In genomic region chr3:93297542-93297941, GRCm38 (mm10) we compare ENCODE assay signal across 21 mouse cellular contexts. TPM values are rescaled to one million over a fixed set of nuclear protein-coding genes. Genes with fewer than 3 reads are reported as not detected.
DNase-seq lines count a peak whose midpoint lies in the region; ATAC-seq lines count a peak whose summit lies in the region.
"Had no signal": no experiment of that assay in that cellular context is flagged by ENCODE, and none has a peak within 500 bp of the region (broad histone marks: within the 10 kb centered on the region; RNA-seq: fewer than 3 reads in every experiment).

No protein-coding gene starts in this region.

- H3K9me3 ChIP-seq in forebrain, embryonic 14.5 days (replicated peaks; ENCODE audit: control insufficient read depth, low read length): no peaks in the 10 kb centered on the region
- H3K9me3 ChIP-seq: embryonic facial prominence, embryonic 10.5 days; forebrain, embryonic 13.5 days; heart, embryonic 12.5 days; hindbrain, embryonic 15.5 days had no signal

- no peaks in the 10 kb centered on the region for H3K4me1 ChIP-seq in forebrain, embryonic 14.5 days (ENCODE audit: control insufficient read depth, insufficient read depth, low read length)
- H3K4me1 ChIP-seq: embryonic facial prominence, embryonic 10.5 days; forebrain, embryonic 13.5 days; heart, embryonic 12.5 days; hindbrain, embryonic 15.5 days had no signal

- peak; percentile 33 for DNase-seq in left cerebral cortex, adult 11 months (ENCODE audit: low spot score)
- no peak for DNase-seq in left cerebral cortex, postnatal 10 days (ENCODE audit: extremely low spot score in 1 of 2, low spot score in 2 of 2)
- peak; percentile 82 for DNase-seq in brain, adult 2 months (ENCODE audit: low read depth, low spot score)
- peak; percentile 17 to 58 for DNase-seq in frontal cortex, postnatal 36 days (ENCODE audit: low spot score in 2 of 2)
- DNase-seq in left cerebral cortex, postnatal 36 days (ENCODE audit: low spot score in 2 of 2): peak; percentile 16 to 25
- no peak for DNase-seq in forebrain, embryonic 14.5 days (ENCODE audit: low spot score)
- DNase-seq: adrenal gland, adult 2 months; adrenal gland, postnatal 25 days; cerebellum, adult 2 months; cerebellum, postnatal 10 days; gastrocnemius, postnatal 10 days; heart, adult 2 months; heart, postnatal 36 days had no signal

- H3K36me3 ChIP-seq in forebrain, embryonic 14.5 days (ENCODE audit: control insufficient read depth, insufficient read depth, low read length): no peaks in the 10 kb centered on the region
- H3K36me3 ChIP-seq: embryonic facial prominence, embryonic 10.5 days; heart, embryonic 12.5 days; hindbrain, embryonic 15.5 days had no signal

- WGBS in forebrain, embryonic 14.5 days: 77% methylated on average over 2 of the region's 2 CpGs

- ATAC-seq in inflammation-experienced regulatory T-cells, adult 6 months: no peak
- ATAC-seq in forebrain, embryonic 14.5 days: no peak
- ATAC-seq: forebrain, embryonic 13.5 days had no signal

- no peak overlapping the region for H3K4me2 ChIP-seq in forebrain, embryonic 14.5 days (ENCODE audit: low read length)
- H3K4me2 ChIP-seq: forebrain, embryonic 13.5 days; heart, embryonic 12.5 days; hindbrain, embryonic 15.5 days had no signal

- H3K4me3 ChIP-seq in forebrain, embryonic 14.5 days (ENCODE audit: low read depth, low read length): no peak overlapping the region
- H3K4me3 ChIP-seq: embryonic facial prominence, embryonic 10.5 days; forebrain, embryonic 13.5 days; heart, adult 2 months; heart, embryonic 12.5 days; hindbrain, embryonic 15.5 days had no signal

- no peak overlapping the region for H3K27ac ChIP-seq in forebrain, embryonic 14.5 days (ENCODE audit: low read depth, low read length)
- H3K27ac ChIP-seq: embryonic facial prominence, embryonic 10.5 days; forebrain, embryonic 13.5 days; heart, adult 2 months; hindbrain, embryonic 15.5 days had no signal

- no peaks in the 10 kb centered on the region for H3K27me3 ChIP-seq in forebrain, embryonic 14.5 days (replicated peaks; ENCODE audit: control insufficient read depth, insufficient read depth, low read length)
- H3K27me3 ChIP-seq: forebrain, embryonic 13.5 days; heart, embryonic 12.5 days; hindbrain, embryonic 15.5 days had no signal

- H3K9ac ChIP-seq in forebrain, embryonic 14.5 days (ENCODE audit: low read length): no peak overlapping the region
- H3K9ac ChIP-seq: forebrain, embryonic 13.5 days; heart, embryonic 12.5 days; hindbrain, embryonic 15.5 days had no signal

- intact Hi-C loops in left cerebral cortex, postnatal 10 days (cut with DNase I): no loop called here
- intact Hi-C loops in left cerebral cortex, postnatal 36 days (cut with DNase I): loop anchor here (5.0 kb wide), 1 partner anchor 165 kb away; no protein-coding TSS in a partner anchor

RNA-seq across cellular contexts. Expression of gene Hrnr, which starts 22.0 kb away (rescaled TPM):
- not detected for total RNA-seq in left cerebral cortex, postnatal 10 days (2021)
- total RNA-seq in left cerebral cortex, postnatal 36 days (2021): not detected
- polyA plus RNA-seq in inflammation-experienced regulatory T-cells, adult 6 months (2017; shearing (Covaris generic)): not detected
- polyA plus RNA-seq in forebrain, embryonic 14.5 days (2014; fragmentation: Nextera tagmentation; extraction: Ambion mirVana): not detected in 2 replicates
- total RNA-seq: adrenal gland, adult 2 months; ES-E14; gastrocnemius, postnatal 10 days; heart, postnatal 36 days had no signal
- polyA plus RNA-seq: adrenal gland, adult 2 months; cerebellum, adult 2 months; embryonic facial prominence, embryonic 10.5 days; forebrain, embryonic 13.5 days; heart, adult 2 months; heart, embryonic 12.5 days; heart, embryonic 16.5 days; hindbrain, embryonic 11.5 days had no signal

RNA-seq across cellular contexts. Expression of gene Flg, which starts 24.2 kb away (rescaled TPM):
- total RNA-seq in left cerebral cortex, postnatal 10 days (2021): not detected
- total RNA-seq in left cerebral cortex, postnatal 36 days (2021): not detected
- not detected for polyA plus RNA-seq in inflammation-experienced regulatory T-cells, adult 6 months (2017; shearing (Covaris generic))
- polyA plus RNA-seq in forebrain, embryonic 14.5 days (2014; fragmentation: Nextera tagmentation; extraction: Ambion mirVana): not detected in 2 replicates
- total RNA-seq: adrenal gland, adult 2 months; adrenal gland, postnatal 25 days; ES-E14; gastrocnemius, postnatal 10 days; heart, adult 2 months; heart, postnatal 36 days had no signal
- polyA plus RNA-seq: adrenal gland, adult 2 months; cerebellum, adult 2 months; embryonic facial prominence, embryonic 10.5 days; forebrain, embryonic 13.5 days; heart, adult 2 months; heart, embryonic 12.5 days; heart, embryonic 16.5 days; hindbrain, embryonic 11.5 days; hindbrain, embryonic 15.5 days had no signal

Comparison
In these comparisons a context has a peak if more than half of its experiments do, and no peak if none do; other contexts are left out.
1. DNase-seq: peak in left cerebral cortex, adult 11 months (single experiment), brain, adult 2 months (single experiment), frontal cortex, postnatal 36 days (2 of 2) and left cerebral cortex, postnatal 36 days (2 of 2); none in left cerebral cortex, postnatal 10 days (0 of 2) and forebrain, embryonic 14.5 days (single experiment).